Comparison of ENCODE assay signal across 20 mouse cellular contexts in the genomic region with DNA sequence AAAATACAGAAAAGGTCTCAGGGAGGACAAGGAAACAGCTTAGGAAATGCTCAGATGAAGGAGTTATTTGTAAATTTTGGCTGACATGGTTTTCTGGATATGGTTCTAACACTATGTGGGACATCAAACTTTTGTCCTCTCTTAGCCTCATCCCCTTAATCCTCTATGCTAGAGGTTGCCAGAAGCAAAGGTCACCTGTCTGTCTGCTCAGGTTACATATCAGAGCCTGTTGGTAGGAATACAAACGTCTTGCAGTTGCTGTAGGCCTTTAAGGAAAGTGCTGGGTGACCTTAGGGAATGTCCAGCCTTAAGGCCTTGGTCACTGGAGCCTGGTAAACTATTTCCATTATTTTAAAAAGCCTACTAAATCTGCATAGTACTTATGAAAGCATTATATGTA.
DNase-seq lines count a peak whose midpoint lies in the region; ATAC-seq and TF ChIP-seq lines count a peak whose summit lies in the region.
"Had no signal": no experiment of that assay in that cellular context is flagged by ENCODE, and none has a peak within 500 bp of the region (broad histone marks: within the 10 kb centered on the region; RNA-seq: fewer than 3 reads in every experiment).

No protein-coding gene starts in this region.

- no peaks in the 10 kb centered on the region for H3K9me3 ChIP-seq in heart, embryonic 12.5 days (replicated peaks)
- H3K9me3 ChIP-seq: embryonic facial prominence, embryonic 10.5 days; embryonic facial prominence, embryonic 12.5 days; forebrain, embryonic 13.5 days; forebrain, embryonic 15.5 days had no signal

- H3K9ac ChIP-seq in heart, embryonic 12.5 days = no peak overlapping the region
- H3K9ac ChIP-seq: embryonic facial prominence, embryonic 12.5 days; forebrain, embryonic 13.5 days; forebrain, embryonic 15.5 days; forebrain, postnatal 0 days had no signal

- no peaks in the 10 kb centered on the region for H3K36me3 ChIP-seq in heart, embryonic 12.5 days
- H3K36me3 ChIP-seq: embryonic facial prominence, embryonic 10.5 days; embryonic facial prominence, embryonic 12.5 days; forebrain, embryonic 15.5 days had no signal

- no peaks in the 10 kb centered on the region for H3K27me3 ChIP-seq in heart, embryonic 12.5 days (replicated peaks)
- H3K27me3 ChIP-seq: embryonic facial prominence, embryonic 12.5 days; forebrain, embryonic 13.5 days; forebrain, embryonic 15.5 days had no signal

- no peak overlapping the region for H3K4me2 ChIP-seq in heart, embryonic 12.5 days
- H3K4me2 ChIP-seq: embryonic facial prominence, embryonic 12.5 days; forebrain, embryonic 13.5 days; forebrain, embryonic 15.5 days had no signal

- 52% methylated on average over 1 of the region's 1 CpGs for WGBS in heart, embryonic 12.5 days

- 0 out of 2 replicates have a peak, but pooled peaks cover 6% of the 10 kb centered on the region for H3K4me1 ChIP-seq in heart, embryonic 12.5 days (replicated peaks)
- H3K4me1 ChIP-seq: embryonic facial prominence, embryonic 10.5 days; forebrain, embryonic 13.5 days; forebrain, embryonic 15.5 days had no signal

- peak overlapping the region; percentile 90 for H3K27ac ChIP-seq in gastrocnemius, adult 2 months
- H3K27ac ChIP-seq in heart, embryonic 12.5 days (ENCODE audit: poor library complexity, severe bottlenecking) = no peak overlapping the region
- H3K27ac ChIP-seq: embryonic facial prominence, embryonic 10.5 days; embryonic facial prominence, embryonic 12.5 days; forebrain, embryonic 13.5 days; forebrain, embryonic 15.5 days had no signal

- intact Hi-C loops in gastrocnemius, adult 2 months (cut with DNase I) = no loop called here
- intact Hi-C loops in gastrocnemius, postnatal 14 days (cut with DNase I; ENCODE audit: low total_unique reads) = no loop called here

- peak; percentile 50 for DNase-seq in gastrocnemius, adult 2 months
- no peak for DNase-seq in gastrocnemius, postnatal 14 days
- peak; percentile 21 for DNase-seq in heart, adult 11 months
- no peak for DNase-seq in embryo, embryonic 9.5 days (ENCODE audit: extremely low spot score)
- DNase-seq: adrenal gland, adult 2 months; adrenal gland, postnatal 10 days; adrenal gland, postnatal 25 days; cerebellum, adult 11 months; cerebellum, adult 18-20 months; cerebellum, adult 8-10 months; cerebellum, adult 9-11 months; cerebellum, postnatal 14 days; cerebellum, postnatal 36 days; embryo, embryonic 11 days; forebrain, postnatal 0 days had no signal

- ATAC-seq in heart, embryonic 12.5 days (ENCODE audit: insufficient number of reproducible peaks, low FRiP score) = no peak
- ATAC-seq: forebrain, embryonic 13.5 days; forebrain, embryonic 15.5 days; forebrain, postnatal 0 days had no signal

- TF ChIP-seq CTCF in gastrocnemius, adult 2 months (IDR thresholded peaks at IDR 0.05) = no peak

- H3K4me3 ChIP-seq in gastrocnemius, adult 2 months = 0 out of 2 replicates have a peak overlapping the region, but pooled peaks have one; percentile 12
- no peak overlapping the region for H3K4me3 ChIP-seq in heart, embryonic 12.5 days
- H3K4me3 ChIP-seq: embryonic facial prominence, embryonic 10.5 days; embryonic facial prominence, embryonic 12.5 days; forebrain, embryonic 13.5 days; forebrain, embryonic 15.5 days had no signal

Comparison
In these comparisons a context has a peak if more than half of its experiments do, and no peak if none do; other contexts are left out.
1. DNase-seq: peak in gastrocnemius, adult 2 months (single experiment) and heart, adult 11 months (single experiment); none in gastrocnemius, postnatal 14 days (single experiment) and embryo, embryonic 9.5 days (single experiment).